Mouse (Mus musculus) brain, embryonic 18.5 days (tissue): ENCODE data around the gene Atp6v1g1.

Source experiments
- DNase-seq: peaks from one replicate; pipeline ENCODE4 v3.0.0-alpha.2; 2012; ENCODE audit warnings: low read depth, low spot score

The Atp6v1g1 gene

DNA sequence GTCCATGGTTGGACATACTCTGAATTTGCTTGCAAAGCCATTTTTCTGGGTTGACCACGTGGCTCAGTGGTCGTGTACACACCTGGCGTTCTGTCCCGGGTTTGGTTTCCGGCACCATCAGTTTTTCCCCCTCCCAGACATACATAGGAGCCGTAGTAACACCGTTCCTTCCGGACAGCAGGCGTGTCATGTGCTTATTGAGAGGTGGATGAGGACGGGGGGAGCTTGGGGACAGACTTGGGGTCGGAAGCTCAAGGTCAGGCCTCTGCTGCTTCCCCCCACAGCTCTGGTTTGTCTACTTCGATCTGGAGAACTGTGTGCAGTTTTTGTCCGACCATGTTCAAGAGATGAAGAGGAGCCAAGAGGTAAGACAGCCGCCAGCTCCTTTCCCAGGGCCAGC is 35.1 kb downstream of the Atp6v1g1 start:
- DNase-seq, result no peak

DNA sequence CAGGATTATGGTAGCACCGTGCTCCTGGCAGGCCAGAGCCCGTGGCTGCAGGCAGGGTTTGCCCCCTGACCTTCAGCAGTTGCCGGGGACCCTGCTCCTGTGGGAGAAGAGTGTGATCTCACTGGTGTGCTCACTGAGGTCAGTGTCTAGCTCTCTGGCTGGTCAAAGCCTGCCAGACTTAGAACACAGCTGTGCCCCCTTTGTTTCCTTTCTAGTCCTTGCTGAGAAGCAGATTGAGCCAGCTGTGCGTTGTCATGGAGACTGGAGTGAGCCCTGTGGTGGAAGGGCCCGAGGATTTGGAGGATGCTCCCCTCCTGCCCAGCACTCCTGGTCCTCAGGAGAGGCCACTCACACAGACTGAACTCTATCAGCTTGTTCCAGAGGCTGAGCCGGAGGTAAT is 35.5 kb downstream of the Atp6v1g1 start:
- peak; percentile 20 for DNase-seq

- DNase-seq, result no peak
Measured at GRCm38 (mm10) chr4:63582580-63582979, 38.0 kb downstream of the Atp6v1g1 start.

DNA sequence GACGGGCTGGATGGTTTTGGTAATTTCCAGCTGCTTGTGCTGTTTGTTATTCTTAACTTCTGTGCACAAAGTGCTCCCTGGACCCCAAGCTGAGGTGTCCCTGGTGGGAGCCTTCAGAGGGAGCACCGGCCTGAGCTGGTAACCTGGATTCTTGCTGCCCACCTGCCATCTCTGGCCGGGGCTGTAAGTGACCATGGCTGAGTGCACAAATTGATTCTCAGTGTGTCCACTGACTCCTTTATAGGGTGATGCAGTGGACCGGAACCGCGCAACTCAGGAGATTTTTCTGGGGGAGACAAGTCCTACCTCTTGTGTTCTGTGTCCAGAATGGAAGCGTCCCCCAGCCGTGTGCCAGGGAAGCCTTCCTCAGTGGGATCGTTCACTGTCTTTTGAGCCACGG is 40.6 kb downstream of the Atp6v1g1 start:
- DNase-seq, result no peak

- DNase-seq, result no peak
Measured at GRCm38 (mm10) chr4:63586240-63586639, 41.7 kb downstream of the Atp6v1g1 start.

DNA sequence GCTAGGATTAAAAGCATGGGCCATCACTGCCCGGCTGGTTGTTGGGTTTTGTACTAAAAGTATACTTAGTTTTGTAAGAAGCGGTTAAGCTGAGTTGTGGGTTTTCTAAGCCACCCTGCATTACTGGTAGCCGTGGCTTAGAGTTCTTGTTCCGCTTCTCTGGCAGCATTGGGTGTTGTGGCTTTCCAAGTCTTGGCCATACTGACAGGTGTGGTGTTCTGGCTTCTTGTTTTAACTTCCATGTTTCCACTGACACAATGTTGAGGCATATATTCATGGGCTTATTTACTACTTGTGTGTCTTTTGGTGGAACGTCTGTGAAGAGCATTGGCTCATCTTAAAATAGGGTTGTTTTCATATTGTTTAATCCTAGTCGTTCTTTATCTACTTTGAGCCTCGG is 45.4 kb downstream of the Atp6v1g1 start:
- no peak for DNase-seq

DNA sequence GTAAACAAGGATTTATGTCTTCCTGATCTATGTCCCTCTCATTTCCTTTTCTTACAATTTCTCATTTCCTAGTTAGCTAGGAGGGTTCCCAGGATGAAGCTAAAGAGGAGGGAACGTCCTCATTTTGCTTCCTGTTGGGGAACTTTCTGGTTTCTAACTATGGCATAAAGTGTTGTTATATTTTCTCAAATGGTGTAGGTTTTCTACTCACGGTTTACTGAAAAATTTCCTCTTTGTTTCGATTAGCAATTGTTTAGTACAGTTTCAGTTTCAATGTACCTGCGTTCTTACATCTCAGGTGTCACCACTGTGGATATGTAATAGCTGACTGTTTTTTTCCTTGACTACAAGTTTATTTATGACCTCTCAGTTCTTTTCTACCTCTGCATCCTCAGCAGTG is 46.0 kb downstream of the Atp6v1g1 start:
- no peak for DNase-seq

DNA sequence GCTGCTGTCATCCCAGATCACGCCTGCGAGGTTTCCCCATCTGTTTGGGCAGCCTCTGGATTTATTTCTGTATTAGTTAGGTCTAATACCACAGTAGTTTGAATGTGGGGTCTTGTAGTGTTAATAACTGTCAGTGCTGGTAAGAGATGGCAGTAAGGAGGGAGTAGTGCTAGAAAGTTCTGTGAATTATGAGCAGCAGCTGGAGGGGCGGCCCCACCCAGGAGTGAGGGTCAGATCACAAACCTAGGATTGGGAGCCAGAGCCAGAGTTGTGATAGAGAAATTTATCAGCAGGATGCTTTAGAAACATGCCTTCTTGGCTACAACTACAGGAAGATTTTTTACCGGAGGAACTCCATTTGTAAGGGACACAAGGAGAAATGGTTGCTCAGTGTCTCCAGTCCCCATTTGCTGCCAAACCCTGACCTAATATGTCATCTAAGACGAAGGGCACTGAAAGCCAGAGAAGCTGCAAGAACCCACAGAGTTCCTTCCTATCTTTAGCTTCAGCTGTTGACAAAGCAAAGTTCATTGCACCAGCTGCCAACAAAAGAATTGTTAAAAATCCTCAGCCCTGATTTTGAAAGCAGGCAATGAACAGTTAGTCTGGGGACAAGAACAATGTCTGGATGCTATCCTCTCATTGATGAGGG is 50.0 kb downstream of the Atp6v1g1 start:
- no peak for DNase-seq

DNA sequence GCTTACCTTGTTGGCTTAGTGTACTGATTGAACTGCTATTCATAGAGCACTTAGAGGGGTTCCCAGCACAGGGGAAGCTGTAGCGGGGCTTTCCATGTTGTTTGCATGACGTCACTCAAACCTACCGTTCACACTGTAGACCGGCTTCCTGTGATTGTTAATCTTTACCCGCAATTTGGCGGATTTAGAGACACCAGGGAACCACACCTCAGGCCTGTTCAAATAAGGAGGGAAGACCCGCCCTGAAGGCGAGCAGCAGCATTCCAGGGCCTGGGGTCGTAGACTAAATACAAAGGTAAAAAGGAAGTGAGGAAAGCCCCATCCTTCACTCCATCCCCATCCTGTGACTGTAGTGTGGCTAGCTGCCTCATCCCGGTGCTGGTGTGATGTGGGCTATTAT is 50.7 kb downstream of the Atp6v1g1 start:
- DNase-seq, result no peak

- no peak for DNase-seq
Measured at GRCm38 (mm10) chr4:63596010-63596409, 51.4 kb downstream of the Atp6v1g1 start.
